Mouse (Mus musculus) retina, postnatal 1 day (tissue): ENCODE results near the gene Wdtc1.

Source experiments
- DNase-seq: peaks from one replicate; pipeline ENCODE4 v3.0.0-alpha.2; 2012

Gene Wdtc1

DNA sequence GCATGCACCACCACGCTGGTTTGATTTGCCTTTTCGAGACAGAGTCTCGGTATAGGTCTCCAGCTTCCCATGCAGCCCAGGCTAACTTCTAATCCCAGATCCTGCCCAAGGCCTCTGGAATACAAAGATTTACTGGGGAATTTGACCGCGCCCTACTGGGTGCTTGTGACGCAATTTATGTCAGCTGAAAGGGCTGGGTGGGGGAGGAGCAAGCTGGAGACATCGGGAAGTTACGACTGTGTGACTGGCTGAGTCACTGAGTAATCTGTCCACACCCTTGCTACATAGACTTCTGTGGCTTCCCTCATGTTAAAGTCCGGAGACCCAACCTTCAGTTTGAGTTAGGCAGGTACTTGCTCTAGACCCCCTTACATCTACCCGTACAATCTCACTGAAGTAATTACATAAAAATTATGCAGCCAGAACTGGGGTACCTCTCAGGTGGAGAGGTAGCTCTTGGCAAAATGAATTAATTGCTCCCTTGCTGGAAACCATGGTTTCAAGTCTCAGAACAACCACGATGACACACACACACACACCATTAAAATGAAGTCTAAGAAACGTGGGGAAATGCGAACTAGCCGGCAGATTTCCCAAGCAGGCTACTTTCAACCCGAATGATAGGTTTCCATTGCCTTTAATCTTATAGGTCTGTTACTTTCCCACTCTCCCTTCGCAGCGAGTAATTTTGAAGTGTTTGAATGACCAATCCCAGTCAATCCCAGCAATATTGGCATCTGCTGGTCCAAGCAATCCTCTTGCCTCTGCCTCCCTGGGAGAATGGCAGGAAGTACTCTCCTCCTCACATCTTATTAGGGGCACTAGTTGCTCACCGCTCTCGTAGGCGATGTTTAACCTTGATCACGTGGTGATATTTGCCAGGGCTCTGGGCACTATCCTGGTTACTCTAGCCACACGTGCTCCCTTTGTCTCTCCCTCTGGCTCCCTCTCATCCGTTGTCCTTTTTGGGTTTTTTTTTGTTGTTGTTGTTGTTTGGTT, at the start of gene Wdtc1:
TSS of gene Wdtc1 (minus strand) at position 115 of the 999 bp plus-strand sequence.
- DNase-seq = no peak

DNA sequence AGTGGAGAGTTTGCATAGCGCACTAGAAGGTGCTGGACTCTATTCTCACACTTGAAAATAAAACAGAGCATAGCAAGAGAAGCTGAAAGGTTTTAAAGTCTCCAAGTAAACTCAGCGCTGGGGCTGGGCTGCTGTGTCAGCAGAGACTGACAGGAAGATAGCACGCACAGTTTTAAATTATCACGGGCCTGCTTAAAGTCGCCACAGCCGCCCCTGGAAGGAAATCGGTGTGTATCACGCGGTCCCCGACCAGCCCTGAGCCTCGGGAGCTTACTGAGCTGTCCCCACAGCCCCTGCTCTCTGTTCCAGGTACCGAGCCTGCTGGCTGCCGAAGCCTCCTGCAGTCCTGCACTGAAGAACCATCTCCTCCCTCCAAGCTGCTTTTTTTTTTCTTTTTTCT, 48.7 kb upstream of the Wdtc1 start:
- no peak for DNase-seq

DNA sequence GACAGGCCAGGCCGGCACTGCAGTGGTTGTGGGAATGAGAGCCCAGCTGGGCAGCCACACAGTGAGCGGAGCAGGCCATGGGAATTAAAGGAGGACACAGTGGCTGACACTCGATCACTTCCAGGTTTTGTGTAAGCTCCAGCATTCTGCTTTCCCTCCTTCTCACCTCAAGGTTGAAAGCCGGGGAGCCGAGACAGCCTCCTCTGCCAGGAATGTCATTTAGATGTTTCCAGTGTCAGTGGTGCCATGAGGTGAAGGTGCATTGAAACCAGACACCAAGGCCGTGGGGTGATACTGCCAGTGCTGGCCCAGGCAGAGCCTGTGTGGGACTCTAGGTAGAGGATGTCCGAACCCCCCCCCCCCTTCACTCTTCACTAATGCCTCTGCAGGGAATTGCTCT, 46.8 kb upstream of the Wdtc1 start:
- DNase-seq = no peak

DNA sequence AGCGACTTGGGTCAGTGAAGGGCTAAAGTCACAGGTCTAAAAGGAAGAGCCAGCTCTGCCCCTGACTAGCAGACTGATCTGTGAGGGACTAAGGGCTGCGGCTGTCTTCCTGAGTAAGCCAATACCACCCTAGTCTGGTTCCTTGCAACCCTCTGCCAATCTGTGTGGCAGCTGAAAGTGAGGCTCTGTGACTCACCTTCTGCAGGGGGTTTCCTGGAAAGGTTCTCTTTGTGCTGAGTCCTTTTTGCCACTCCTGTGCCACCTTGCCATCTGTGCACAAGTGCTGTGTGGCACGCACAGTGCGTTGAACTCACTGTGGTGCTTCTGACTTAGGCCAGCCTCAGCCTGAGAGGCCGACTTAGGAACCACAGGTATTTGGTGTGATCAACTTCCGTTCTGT, 46.2 kb upstream of the Wdtc1 start:
- DNase-seq = no peak

DNA sequence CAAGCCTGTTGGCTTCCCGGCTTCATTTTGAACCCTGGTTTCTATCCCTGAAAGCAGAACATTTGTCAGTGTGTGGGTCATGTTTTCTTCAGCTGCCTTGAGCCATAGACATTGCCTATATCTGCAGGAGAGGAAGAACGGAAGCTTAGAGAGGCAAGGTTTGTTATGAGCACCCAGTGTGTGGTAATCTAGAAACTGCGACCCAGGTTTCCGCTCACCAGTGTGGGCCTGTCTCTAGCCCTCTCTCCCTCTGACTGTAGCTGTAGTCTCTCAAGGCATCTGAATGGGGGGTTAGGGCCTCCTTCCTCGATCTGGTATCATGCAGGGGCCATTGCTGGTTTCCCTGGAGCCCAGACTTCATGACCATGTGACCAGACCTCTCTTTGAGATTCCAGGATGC, 45.3 kb upstream of the Wdtc1 start:
- DNase-seq = no peak

DNA sequence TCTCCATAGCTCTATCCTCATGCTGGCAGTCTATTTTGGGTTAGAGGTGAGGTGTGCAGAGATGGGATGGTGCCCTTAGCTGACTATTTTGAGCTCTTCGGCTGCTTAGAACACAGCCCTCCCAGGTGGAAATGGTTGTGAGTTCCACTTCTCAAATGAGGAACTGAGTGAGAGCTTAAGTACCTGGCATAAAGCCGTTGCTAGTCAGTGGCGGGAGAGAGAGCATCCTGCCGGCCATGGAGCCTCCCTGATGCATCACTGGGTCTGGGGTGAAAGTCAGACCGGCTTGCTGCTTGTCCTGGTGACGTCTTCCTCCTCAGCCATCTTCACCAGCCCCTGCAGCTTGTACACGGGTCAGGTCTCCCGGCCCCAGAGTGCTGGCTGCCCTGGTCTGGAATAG, 44.7 kb upstream of the Wdtc1 start:
- no peak for DNase-seq

DNA sequence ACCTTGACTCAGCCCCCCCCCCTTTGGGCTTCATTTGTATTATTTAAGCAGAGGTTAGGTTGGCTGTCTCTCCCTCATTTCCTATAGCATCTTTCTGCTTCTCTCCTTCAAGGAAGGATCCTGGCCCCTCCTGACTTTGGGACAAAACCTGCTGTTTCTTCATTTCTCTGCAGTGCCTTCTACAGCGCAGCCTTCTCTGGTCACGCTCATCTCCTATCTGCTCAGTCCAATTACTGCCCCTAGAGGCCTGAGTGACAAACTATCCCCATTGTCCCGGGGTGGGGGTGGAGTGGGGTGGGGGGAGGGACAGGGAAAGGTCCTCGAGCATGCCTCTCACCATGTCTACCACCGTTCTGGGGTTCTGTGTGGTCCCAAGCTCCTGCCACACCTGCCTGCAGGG, 44.0 kb upstream of the Wdtc1 start:
- DNase-seq = no peak

DNA sequence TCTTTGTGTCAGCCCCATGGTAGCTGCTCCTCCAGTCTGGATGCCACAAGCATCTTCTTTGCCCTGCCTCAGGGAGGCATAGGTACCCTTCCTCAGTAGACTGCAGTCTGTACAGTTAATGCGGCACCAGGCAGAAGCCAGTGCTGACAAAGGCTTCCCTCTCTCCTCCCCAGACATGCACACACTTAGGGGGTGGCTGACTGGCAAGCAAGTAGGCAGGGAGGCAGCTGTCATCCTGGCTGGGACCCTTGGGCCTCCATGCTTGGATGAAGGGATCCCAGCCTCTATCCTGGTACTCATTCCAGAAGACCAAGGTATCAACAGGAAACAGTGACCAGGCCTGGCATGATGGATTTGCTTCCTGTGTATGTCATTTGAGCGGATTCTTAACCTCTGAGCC, 42.8 kb upstream of the Wdtc1 start:
- no peak for DNase-seq

DNA sequence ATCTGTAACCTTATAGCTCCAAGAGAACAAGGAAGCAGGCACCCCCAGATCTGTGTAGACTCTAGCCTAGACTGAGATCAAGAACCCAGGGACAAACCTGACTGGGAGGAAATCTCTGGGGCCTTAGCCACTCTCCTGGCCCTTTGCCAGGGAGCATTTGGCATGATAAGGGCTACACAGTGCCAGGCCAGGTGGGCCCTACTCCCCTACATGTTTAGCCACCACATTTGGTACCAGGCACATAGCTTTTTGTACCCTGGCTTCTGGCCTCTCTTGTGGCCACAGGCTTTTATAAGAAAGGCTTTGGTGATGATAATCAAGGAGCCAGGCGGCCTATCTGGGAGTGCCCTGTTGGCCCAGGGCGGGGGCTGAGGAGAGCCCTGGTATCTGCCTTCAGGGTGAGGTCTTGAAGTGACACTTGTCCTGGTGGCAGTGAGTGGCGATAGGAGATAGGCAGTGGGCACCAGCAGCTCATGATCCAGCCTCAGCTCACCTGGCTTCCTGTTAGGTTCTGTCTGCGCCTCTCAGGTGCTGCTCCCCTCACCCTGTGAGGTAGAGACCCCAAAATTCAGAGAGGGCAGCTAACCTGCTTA, 41.8 kb upstream of the Wdtc1 start:
- no peak for DNase-seq

DNA sequence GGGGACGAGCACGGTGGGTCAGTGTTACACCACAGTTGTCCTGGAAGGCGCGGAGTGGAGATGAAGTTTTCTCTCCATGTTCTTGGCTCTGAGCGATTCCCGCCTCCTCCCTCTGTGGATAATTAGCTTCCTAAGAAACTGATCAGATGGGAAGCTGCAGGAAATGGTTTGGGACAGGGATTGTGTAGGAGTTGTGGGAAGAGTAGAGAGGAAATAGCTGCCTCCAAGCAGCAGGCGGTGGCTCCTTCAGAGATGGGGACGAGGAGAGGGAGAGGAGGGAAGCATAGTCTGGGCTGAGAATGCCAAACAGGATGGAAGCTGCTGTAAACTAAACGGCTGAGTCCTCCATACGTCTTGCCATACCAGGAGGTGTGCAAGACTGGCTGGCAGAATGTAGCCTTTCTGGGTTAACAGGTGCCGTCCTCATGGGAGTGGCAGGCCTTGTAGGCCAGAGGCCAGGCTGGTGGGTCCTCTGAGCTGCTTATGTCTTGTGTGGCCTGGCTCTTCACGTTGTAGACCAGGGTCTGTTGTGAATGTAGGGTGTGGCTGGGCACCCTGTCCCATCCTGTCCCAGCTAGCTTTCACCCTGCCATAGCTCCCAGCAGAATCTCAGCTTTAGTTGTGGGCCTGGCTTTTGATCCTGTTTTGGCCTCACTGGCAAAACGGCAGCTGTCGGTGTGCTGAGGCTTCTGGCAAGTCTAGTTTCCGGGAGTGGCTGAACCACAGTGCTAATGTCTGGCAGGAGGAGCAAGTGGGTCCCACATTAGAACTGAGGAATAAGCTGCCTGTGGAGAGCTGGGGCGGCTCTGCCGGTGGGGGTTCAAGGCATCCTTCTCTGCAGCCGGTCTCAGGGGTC, 38.1 kb upstream of the Wdtc1 start:
- DNase-seq = no peak

DNA sequence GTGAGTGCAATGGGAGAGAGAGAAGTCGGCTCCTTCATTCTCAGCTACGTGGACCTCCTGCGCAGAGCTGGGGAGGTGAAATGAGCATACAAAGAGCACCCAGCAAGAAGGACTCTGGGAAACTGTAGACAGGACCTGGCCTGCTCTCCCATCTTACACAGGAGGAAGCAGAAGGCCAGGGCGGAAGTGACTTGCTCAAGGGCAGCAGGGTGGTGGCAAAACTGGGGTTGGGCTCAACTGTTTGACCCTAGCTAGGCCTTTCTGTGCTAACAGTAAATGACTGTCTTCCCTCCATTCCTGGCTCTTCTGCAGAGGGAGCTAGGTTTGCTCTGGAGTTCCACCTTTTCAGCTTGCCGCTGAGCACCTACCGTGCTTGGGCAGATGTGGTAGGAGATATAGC, 37.3 kb upstream of the Wdtc1 start:
- DNase-seq = no peak

DNA sequence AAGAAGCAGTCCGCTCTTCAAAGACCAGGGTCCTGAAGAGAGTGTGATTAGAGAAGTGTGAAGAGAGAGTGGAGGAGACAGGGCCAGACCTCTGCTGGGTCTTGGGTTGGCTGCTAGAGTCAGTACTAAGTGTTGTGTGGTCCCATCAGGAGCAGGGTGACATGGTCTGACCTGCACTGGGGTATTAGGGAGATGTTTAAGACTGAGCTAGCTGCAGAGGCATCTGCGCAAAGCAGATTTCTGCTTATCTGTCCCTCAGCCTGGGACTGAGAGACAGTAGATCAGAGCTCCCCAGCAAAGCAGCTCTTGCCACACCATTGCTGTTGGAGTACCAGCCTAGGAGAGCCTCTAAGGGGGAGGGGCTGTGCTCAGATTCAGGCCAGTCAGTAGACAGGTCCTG, 36.8 kb upstream of the Wdtc1 start:
- no peak for DNase-seq

DNA sequence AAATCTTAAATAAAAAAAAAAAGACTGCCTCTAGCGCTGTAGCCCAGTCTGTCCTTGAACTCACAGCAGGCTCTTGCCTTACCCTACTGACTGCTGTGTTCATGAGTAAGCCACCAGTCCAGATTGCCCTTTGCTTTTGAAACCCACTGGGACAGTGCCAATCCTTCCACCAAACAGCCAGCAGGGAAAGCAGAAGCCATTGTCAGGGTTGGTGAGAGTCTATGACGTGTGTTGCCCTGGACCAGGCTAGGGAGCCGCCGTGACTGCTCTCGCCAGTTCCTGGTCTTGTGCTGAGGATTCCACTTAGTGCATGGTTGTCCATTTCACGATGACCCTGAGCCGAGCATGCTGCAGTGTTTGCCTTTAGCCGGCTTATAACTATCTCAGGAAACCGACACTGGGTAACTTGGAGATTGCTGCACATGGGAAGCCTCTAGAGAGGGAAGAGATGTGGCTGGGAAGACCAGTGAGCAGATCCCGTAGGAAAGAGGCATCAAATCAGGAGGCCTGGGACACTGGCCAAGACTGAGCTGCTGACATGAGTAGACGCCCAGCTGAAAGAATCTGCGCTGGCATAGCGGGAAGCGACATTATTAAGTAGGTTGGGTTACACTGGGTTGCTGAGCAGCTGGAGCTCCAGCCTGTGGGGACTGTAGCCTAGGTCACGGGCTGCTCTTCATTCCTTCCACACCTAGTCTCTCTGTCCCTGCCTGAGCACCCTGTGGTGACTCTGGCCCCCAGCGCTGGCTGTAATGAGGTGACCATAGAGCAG, 35.7 kb upstream of the Wdtc1 start:
- DNase-seq = no peak

DNA sequence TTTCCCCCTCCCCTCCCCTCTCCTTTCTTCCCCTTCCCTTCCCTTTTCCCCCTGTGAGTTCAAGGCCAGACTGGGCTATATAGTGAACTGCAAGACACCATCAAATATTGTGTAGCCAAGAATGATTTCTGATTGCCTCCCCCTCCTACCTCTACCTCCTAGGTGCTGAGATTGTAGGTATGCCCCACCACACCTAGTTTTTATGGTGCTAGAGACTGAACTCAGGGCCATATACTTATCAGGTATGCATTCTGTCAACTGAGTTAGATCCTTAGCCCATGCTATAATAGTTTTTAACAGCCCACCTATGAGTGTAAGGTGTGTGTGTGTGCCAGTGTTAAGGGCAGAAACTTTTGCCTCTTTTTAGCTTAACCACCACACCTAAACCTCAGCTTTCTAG, 33.8 kb upstream of the Wdtc1 start:
- no peak for DNase-seq

DNA sequence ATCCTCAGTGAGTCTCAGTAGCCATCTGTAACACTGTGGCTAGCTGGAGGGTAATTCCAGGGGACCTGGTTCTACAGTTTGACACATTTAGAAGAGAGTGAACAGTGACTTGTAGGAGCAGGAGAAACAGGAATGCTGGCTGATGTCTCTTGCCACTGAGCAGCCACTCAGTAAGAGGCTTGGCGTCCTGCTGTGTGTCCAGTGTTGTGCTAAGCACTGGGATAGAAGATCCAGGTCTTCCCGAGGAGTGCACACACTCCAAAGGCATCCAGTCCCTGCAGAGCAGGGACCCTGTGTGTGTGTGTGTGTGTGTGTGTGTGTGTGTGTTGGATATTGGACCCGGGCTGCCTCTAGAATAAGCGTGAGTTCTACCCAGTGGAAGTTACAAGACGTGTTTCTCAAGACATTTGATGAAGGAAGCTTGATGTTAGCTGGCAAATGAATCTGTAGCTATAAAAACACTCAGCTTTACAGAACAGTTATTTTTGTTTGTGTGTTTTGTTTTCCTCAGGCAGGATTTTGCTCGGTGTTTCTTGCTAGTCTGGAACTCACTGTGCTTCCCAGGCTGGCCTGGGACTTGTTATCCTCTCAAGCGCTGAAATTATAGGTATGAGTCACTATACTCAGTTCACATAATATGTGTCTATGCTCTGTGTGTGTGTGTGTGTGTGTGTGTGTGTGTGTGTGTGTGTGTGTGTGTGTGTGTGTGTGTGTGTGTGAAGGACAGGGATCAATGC, 32.9 kb upstream of the Wdtc1 start:
- no peak for DNase-seq

DNA sequence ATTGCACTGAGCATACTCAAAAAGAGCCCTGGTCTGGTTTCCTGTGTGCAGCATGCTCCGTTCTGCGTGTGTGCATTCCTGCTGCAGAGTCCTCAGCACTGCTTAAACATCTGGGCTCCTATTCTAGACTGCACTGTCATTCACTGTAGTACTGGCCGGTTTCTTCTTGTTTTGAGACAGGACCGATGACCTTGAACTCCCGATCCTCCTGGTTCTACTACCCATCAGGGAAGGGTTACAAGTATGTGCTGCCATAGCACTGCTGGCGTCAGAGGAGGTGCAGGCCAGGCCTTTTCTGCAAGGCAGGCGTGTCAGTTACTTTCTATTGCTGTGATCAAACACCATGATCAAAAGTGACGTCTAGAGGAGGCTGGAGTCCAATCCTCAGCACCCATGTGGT, 27.9 kb upstream of the Wdtc1 start:
- no peak for DNase-seq

DNA sequence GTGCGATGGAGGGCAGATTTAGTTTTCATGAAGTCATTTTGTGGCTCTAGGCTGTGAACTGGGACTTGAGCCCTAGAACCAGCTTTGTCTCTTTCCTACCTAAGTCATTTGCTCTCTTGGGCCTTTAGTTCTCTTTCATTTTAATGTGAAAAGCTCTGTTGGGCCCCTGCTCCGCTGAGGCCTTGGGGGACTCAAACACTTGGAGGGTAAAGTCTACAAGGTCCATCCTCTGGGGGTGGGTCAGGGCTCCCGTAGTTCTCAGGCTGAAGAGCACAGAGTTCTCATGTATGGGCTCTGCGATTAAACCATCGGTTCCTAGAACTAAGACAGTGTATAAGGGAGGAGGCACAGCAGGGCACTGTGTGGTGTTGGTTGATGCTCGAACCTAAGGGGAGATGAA, 27.3 kb upstream of the Wdtc1 start:
- no peak for DNase-seq

DNA sequence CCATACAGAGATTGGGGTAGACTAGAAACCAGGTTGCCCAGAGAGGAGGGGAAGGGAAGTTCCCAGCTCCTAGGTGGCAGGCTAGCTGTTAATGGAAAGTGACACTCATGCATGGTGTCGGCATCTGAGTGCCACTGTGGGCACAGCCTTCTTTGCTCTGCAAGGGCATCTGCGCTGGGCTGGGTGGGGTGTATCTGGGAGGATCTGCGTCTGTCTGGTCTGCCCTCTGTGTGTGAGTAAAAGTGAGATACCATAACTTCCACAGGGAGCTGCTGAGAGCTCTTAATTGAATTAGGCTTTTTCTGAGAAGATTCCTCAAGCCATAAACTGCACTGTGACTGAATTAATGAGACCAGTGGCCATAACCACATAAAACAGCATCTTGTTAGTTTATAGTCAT, 26.6 kb upstream of the Wdtc1 start:
- DNase-seq = no peak

DNA sequence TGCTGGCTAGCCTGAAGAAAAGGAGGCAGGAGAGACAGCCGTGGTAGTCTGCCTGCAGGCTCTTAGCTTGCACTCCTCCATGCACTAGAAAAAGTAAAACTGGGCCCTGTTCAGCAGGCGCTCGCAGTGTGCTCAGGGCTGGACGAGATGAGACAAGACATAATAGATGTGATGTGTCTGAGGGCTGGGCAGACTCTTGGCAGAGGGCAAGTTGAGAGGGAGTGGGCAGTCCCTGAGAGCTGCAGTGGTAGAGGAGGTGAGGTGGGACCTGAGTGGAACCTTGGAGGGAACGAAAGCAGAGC, 25.7 kb upstream of the Wdtc1 start:
- DNase-seq = no peak

DNA sequence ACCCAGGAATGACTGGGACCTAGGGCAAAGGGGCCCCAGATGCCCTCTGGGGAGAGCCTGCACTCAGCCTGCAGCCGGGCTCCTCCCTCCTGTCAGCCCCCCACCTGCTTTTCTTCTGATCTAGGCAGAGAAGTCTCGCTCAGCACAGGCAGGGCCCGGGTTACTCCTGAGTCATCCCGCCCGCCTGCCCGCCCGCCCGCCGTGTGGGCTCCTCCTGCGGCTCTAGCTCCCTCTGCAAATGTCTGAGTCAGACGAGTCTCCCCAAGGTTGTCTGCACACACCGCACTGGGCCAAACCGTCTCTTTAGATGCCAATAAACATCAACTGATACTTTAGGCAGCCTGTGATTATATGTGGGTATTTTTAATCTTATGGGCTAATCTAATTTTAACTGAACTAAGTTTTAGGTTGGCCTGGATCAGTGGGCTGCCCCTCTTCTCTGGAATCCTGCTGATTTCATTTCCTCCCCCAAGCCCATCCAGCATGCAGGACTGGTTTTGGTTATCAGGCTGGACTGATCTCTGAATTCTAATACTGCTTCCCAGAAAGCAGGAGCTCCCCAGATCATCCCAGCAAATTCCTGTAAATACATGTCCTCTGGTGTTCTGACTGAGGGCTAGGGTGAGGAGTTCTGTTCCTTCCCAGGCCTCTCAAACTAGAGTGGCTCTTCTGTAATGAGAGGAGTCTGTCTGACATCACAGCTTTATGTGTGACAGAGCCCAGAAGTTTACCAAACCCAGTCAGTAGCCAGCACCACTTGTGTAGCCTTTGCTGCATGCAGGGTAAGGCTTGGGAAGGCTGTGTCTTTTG, 25.2 kb upstream of the Wdtc1 start:
- DNase-seq = peak; percentile 33

DNA sequence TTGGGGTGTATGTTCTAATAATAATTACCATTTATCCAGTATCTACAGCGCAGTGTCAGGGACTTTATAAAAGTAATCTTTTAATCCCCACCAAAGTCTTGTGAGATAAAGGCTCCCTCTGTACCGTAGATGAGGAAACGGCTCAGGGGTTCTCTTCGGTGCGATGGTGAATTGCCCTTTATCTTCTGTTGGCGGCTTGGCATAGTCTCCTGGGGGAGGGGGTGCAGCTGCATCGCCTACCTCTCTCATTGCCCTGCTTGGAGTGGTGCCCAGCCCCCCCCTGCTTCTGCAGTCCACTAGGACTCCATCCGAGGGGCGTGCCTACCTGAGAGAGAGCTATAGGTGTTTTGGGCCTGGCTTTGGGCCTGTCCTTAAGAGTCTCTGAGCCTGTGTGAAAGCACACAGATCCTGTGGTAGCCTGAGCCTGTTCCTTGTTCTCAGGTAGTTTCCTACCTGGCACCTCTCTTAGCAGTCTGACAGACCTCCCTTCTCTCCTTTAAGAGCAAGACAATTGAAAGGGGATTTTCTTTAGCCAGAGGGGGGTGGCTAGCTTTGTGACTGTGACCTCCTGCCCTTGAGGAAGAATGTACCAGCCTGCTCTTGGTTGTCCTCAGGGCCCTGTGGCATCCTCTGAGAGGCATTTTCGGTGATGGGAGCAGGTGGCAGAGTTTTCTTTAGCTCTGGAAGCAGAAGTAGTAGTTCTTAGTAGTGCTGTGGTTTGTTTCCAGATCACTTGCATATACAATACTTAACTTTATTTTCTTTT, 22.7 kb upstream of the Wdtc1 start:
- no peak for DNase-seq
